Mouse (Mus musculus) neural tube, embryonic 15.5 days (tissue): Measurements from ENCODE around the gene Icam2. TPM values are rescaled to one million over a fixed set of nuclear protein-coding genes. Genes with fewer than 3 reads are reported as not detected.
"Not testable (repeated sequence)": the region's sequence is repeated elsewhere in the genome, so short reads cannot be mapped to it uniquely, and the experiment has no call there.

Experiments
- ATAC-seq: fragments of 200-750 bp; cut with Nextera tagmentation; 2 replicates; pipeline ENCODE4 v1.8.0; 2017; ENCODE audit warnings: mild to moderate bottlenecking, moderate TSS enrichment, moderate library complexity; ENCODE audit not compliant: low FRiP score
- H3K27ac ChIP-seq: fragments of 300-500 bp; sonication (generic); replicated peaks from 2 replicates; pipeline ENCODE4 v1.5.1; 2015; ENCODE audit warnings: mild to moderate bottlenecking, inconsistent platforms
- H3K27me3 ChIP-seq: fragments of 300-500 bp; sonication (generic); replicated peaks from 2 replicates; pipeline ENCODE4 v1.6.1; 2015; ENCODE audit warnings: inconsistent platforms
- H3K36me3 ChIP-seq: fragments of 300-500 bp; sonication (generic); 2 replicates; pipeline ENCODE4 v1.6.1; 2015; ENCODE audit warnings: inconsistent platforms
- H3K4me1 ChIP-seq: fragments of 300-500 bp; sonication (generic); 2 replicates; pipeline ENCODE4 v1.6.1; 2015; ENCODE audit warnings: inconsistent platforms
- H3K4me2 ChIP-seq: fragments of 300-500 bp; sonication (generic); 2 replicates; pipeline ENCODE4 v1.6.1; 2015; ENCODE audit warnings: inconsistent platforms, mild to moderate bottlenecking, moderate library complexity
- H3K4me3 ChIP-seq: fragments of 300-500 bp; sonication (generic); replicated peaks from 2 replicates; pipeline ENCODE4 v1.5.1; 2015; ENCODE audit warnings: mild to moderate bottlenecking, inconsistent platforms
- H3K9ac ChIP-seq: fragments of 300-500 bp; sonication (generic); replicated peaks from 2 replicates; pipeline ENCODE4 v1.6.1; 2015; ENCODE audit warnings: mild to moderate bottlenecking, inconsistent platforms
- H3K9me3 ChIP-seq: fragments of 300-500 bp; sonication (generic); replicated peaks from 2 replicates; pipeline ENCODE4 v1.6.1; 2016; ENCODE audit warnings: inconsistent platforms
- WGBS: fragments of 180-500 bp; shearing (Covaris S2); methylation state at CpG from one replicate; pipeline ENCODE4 v1.1.7; 2015; ENCODE audit warnings: mixed read lengths; 5-methylcytosine and 5-hydroxymethylcytosine counted together
- polyA plus RNA-seq: library from polyadenylated mRNA; unstranded; fragments of >200 nt; fragmentation: Nextera tagmentation; extraction: Ambion mirVana; gene quantifications from 2 replicates; pipeline ENCODE4 v1.2.1, GENCODE M21; 2015

Icam2 gene
- polyA plus RNA-seq, 1 experiment from 2014 or later: 14.8 TPM

- peaks cover 5% of the 10 kb centered on the region; the same call in 1 of the 2 replicates for H3K4me1 ChIP-seq
- H3K9me3 ChIP-seq: no peaks in the 10 kb centered on the region
- H3K27me3 ChIP-seq: no peaks in the 10 kb centered on the region
- H3K4me3 ChIP-seq: no peak overlapping the region
- 7% methylated on average over 11 of the region's 11 CpGs for WGBS
- H3K4me2 ChIP-seq: peak overlapping the region; percentile 20
- H3K36me3 ChIP-seq: no peaks in the 10 kb centered on the region
- H3K27ac ChIP-seq: no peak overlapping the region
- ATAC-seq: no peak
- no peak overlapping the region for H3K9ac ChIP-seq
Observed at GRCm38 (mm10) chr11:106364712-106365111, 23.2 kb downstream of the Icam2 start.

GRCm38 (mm10) chr11:106359350-106359749, 28.5 kb downstream of the Icam2 start:
- ATAC-seq: no peak
- H3K4me2 ChIP-seq: no peak overlapping the region
- H3K27ac ChIP-seq: no peak overlapping the region
- no peak overlapping the region for H3K9ac ChIP-seq
- H3K36me3 ChIP-seq: no peaks in the 10 kb centered on the region
- H3K4me1 ChIP-seq: no peaks in the 10 kb centered on the region
- no peaks in the 10 kb centered on the region for H3K27me3 ChIP-seq
- H3K9me3 ChIP-seq: no peaks in the 10 kb centered on the region
- 26% methylated on average over 5 of the region's 5 CpGs for WGBS
- no peak overlapping the region for H3K4me3 ChIP-seq

- WGBS: 73% methylated on average over 19 of the region's 19 CpGs
- no peak for ATAC-seq
- no peaks in the 10 kb centered on the region for H3K4me1 ChIP-seq
Observed at GRCm38 (mm10) chr11:106355382-106356128, 32.3 kb downstream of the Icam2 start.

GRCm38 (mm10) chr11:106354181-106354580, 33.7 kb downstream of the Icam2 start:
- Histone ChIP-seq H3K4me3 (no peak overlapping the region), H3K27ac (no peak overlapping the region), H3K4me1 (no peaks in the 10 kb centered on the region), H3K9me3 (no peaks in the 10 kb centered on the region), H3K36me3 (no peaks in the 10 kb centered on the region), H3K4me2 (no peak overlapping the region), H3K9ac (no peak overlapping the region), H3K27me3 (no peaks in the 10 kb centered on the region)
- ATAC-seq: no peak
- WGBS: 56% methylated on average over 1 of the region's 1 CpGs

More at GRCm38 (mm10) chr11:106355382-106356128, 32.3 kb downstream of the Icam2 start:
- H3K9ac ChIP-seq: no peak overlapping the region
- H3K36me3 ChIP-seq: no peaks in the 10 kb centered on the region
- H3K4me2 ChIP-seq: no peak overlapping the region
- H3K9me3 ChIP-seq: no peaks in the 10 kb centered on the region
- no peak overlapping the region for H3K4me3 ChIP-seq
- H3K27ac ChIP-seq: no peak overlapping the region
- H3K27me3 ChIP-seq: no peaks in the 10 kb centered on the region

GRCm38 (mm10) chr11:106353188-106353587, 34.7 kb downstream of the Icam2 start, which contains the start of gene Scn4a:
Scn4a (minus strand) TSS chr11:106353288.
- Histone ChIP-seq H3K4me1 (no peaks in the 10 kb centered on the region), H3K4me2 (no peak within 1 kb of the TSS)

GRCm38 (mm10) chr11:106351941-106352340, 35.9 kb downstream of the Icam2 start:
- H3K4me3 ChIP-seq: no peak overlapping the region
- no peak overlapping the region for H3K4me2 ChIP-seq
- ATAC-seq: no peak
- H3K9ac ChIP-seq: no peak overlapping the region
- no peaks in the 10 kb centered on the region for H3K9me3 ChIP-seq
- no peaks in the 10 kb centered on the region for H3K36me3 ChIP-seq
- 77% methylated on average over 4 of the region's 4 CpGs for whole genome bisulfite sequencing
- H3K27ac ChIP-seq: no peak overlapping the region
- H3K27me3 ChIP-seq: no peaks in the 10 kb centered on the region
- no peaks in the 10 kb centered on the region for H3K4me1 ChIP-seq

More at GRCm38 (mm10) chr11:106353188-106353587, 34.7 kb downstream of the Icam2 start, which contains the start of gene Scn4a:
- H3K27me3 ChIP-seq: no peaks in the 10 kb centered on the region
- no peak within 1 kb of the TSS for H3K4me3 ChIP-seq
- ATAC-seq: no peak
- 91% methylated on average over 12 of the region's 12 CpGs for WGBS
- H3K36me3 ChIP-seq: no peaks in the 10 kb centered on the region
- no peak within 1 kb of the TSS for H3K27ac ChIP-seq
- no peak within 1 kb of the TSS for H3K9ac ChIP-seq
- no peaks in the 10 kb centered on the region for H3K9me3 ChIP-seq

GRCm38 (mm10) chr11:106351253-106351652, 36.6 kb downstream of the Icam2 start:
- no peak overlapping the region for H3K4me3 ChIP-seq
- no peaks in the 10 kb centered on the region for H3K9me3 ChIP-seq
- H3K9ac ChIP-seq: no peak overlapping the region
- H3K4me2 ChIP-seq: no peak overlapping the region
- WGBS: 69% methylated on average over 3 of the region's 3 CpGs
- no peaks in the 10 kb centered on the region for H3K4me1 ChIP-seq
- ATAC-seq: no peak
- no peaks in the 10 kb centered on the region for H3K27me3 ChIP-seq
- H3K36me3 ChIP-seq: no peaks in the 10 kb centered on the region
- no peak overlapping the region for H3K27ac ChIP-seq

GRCm38 (mm10) chr11:106350853-106351252, 37.0 kb downstream of the Icam2 start:
- H3K36me3 ChIP-seq: no peaks in the 10 kb centered on the region
- H3K27me3 ChIP-seq: no peaks in the 10 kb centered on the region
- no peak for ATAC-seq
- no peak overlapping the region for H3K4me3 ChIP-seq
- H3K9me3 ChIP-seq: no peaks in the 10 kb centered on the region
- no peak overlapping the region for H3K9ac ChIP-seq
- H3K4me1 ChIP-seq: no peaks in the 10 kb centered on the region
- H3K27ac ChIP-seq: no peak overlapping the region
- no peak overlapping the region for H3K4me2 ChIP-seq
- 69% methylated on average over 5 of the region's 5 CpGs for WGBS

- Histone ChIP-seq H3K4me3 (no peak overlapping the region), H3K27me3 (no peaks in the 10 kb centered on the region), H3K36me3 (no peaks in the 10 kb centered on the region), H3K4me2 (no peak overlapping the region), H3K9ac (no peak overlapping the region), H3K27ac (no peak overlapping the region), H3K4me1 (no peaks in the 10 kb centered on the region), H3K9me3 (no peaks in the 10 kb centered on the region)
- no peak for ATAC-seq
- WGBS: 90% methylated on average over 6 of the region's 6 CpGs
Observed at GRCm38 (mm10) chr11:106349772-106350171, 38.1 kb downstream of the Icam2 start.

- 59% methylated on average over 6 of the region's 6 CpGs for WGBS
- H3K9me3 ChIP-seq: no peaks in the 10 kb centered on the region
- no peak overlapping the region for H3K4me3 ChIP-seq
- ATAC-seq: no peak
- no peak overlapping the region for H3K4me2 ChIP-seq
- H3K4me1 ChIP-seq: no peaks in the 10 kb centered on the region
- no peaks in the 10 kb centered on the region for H3K27me3 ChIP-seq
- H3K27ac ChIP-seq: no peak overlapping the region
- no peaks in the 10 kb centered on the region for H3K36me3 ChIP-seq
- H3K9ac ChIP-seq: no peak overlapping the region
Observed at GRCm38 (mm10) chr11:106344910-106345309, 43.0 kb downstream of the Icam2 start.

GRCm38 (mm10) chr11:106340990-106341520, 46.8 kb downstream of the Icam2 start:
- 85% methylated on average over 9 of the region's 9 CpGs for WGBS
- Histone ChIP-seq H3K4me1 (no peaks in the 10 kb centered on the region), H3K4me3 (no peak overlapping the region), H3K27me3 (no peaks in the 10 kb centered on the region), H3K4me2 (no peak overlapping the region), H3K9ac (no peak overlapping the region), H3K36me3 (no peaks in the 10 kb centered on the region), H3K9me3 (no peaks in the 10 kb centered on the region), H3K27ac (no peak overlapping the region)
- ATAC-seq: no peak

- H3K4me3 ChIP-seq, H3K27ac ChIP-seq, ATAC-seq, H3K27me3 ChIP-seq, H3K36me3 ChIP-seq, H3K9me3 ChIP-seq, H3K4me1 ChIP-seq, H3K9ac ChIP-seq, H3K4me2 ChIP-seq: not testable (repeated sequence)
- 85% methylated on average over 4 of the region's 4 CpGs for WGBS
Observed at GRCm38 (mm10) chr11:106339323-106339722, 48.6 kb downstream of the Icam2 start.
